Mouse (Mus musculus) cerebellum, postnatal 14 days (tissue): ENCODE measurements around the gene Ddx55.
A peak's percentile ranks its signal among the peaks of the same experiment; 100 is the strongest.

Source experiments
- DNase-seq, 2 experiments: peaks; one replicate each; pipeline ENCODE4 v3.0.0; 2021; ENCODE audit warnings: mixed read lengths in 2 of 2

The Ddx55 gene

GRCm38 (mm10) chr5:124552558-124553307 lies at the start of gene Ddx55:
TSS of gene Ddx55 (plus strand) at chr5:124552864.
- DNase-seq = peak; percentile 93 to 94

GRCm38 (mm10) chr5:124503742-124504141 lies 48.9 kb upstream of the Ddx55 start:
- DNase-seq = no peak

- DNase-seq = no peak
Observed at GRCm38 (mm10) chr5:124505235-124505634, 47.4 kb upstream of the Ddx55 start.

GRCm38 (mm10) chr5:124506731-124507359 lies 45.8 kb upstream of the Ddx55 start:
- DNase-seq = no peak

GRCm38 (mm10) chr5:124509200-124509599 lies 43.5 kb upstream of the Ddx55 start:
- no peak for DNase-seq

- DNase-seq = no peak
Observed at GRCm38 (mm10) chr5:124509742-124510237, 42.9 kb upstream of the Ddx55 start.

- DNase-seq = no peak
Observed at GRCm38 (mm10) chr5:124510536-124511050, 42.1 kb upstream of the Ddx55 start.

GRCm38 (mm10) chr5:124515789-124516188 lies 36.9 kb upstream of the Ddx55 start:
- DNase-seq = no peak

GRCm38 (mm10) chr5:124518648-124519047 lies 34.0 kb upstream of the Ddx55 start:
- no peak for DNase-seq

- no peak for DNase-seq
Observed at GRCm38 (mm10) chr5:124521588-124521987, 31.1 kb upstream of the Ddx55 start.

GRCm38 (mm10) chr5:124523032-124523431 lies 29.6 kb upstream of the Ddx55 start:
- no peak for DNase-seq

GRCm38 (mm10) chr5:124524943-124525342 lies 27.7 kb upstream of the Ddx55 start:
- no peak for DNase-seq

GRCm38 (mm10) chr5:124528351-124528750 lies 24.3 kb upstream of the Ddx55 start:
- no peak for DNase-seq

- DNase-seq = no peak
Observed at GRCm38 (mm10) chr5:124528791-124529190, 23.9 kb upstream of the Ddx55 start.

GRCm38 (mm10) chr5:124529191-124529651 lies 23.4 kb upstream of the Ddx55 start:
- no peak for DNase-seq

GRCm38 (mm10) chr5:124529697-124530096 lies 23.0 kb upstream of the Ddx55 start:
- no peak for DNase-seq

- DNase-seq = peak; percentile 84 to 86
Observed at GRCm38 (mm10) chr5:124530655-124531582, 21.7 kb upstream of the Ddx55 start, which contains the start of gene Rilpl1. TSS of gene Rilpl1 (minus strand) at chr5:124531391.

- DNase-seq = no peak
Observed at GRCm38 (mm10) chr5:124531583-124531930, 21.1 kb upstream of the Ddx55 start.

- DNase-seq = no peak
Observed at GRCm38 (mm10) chr5:124532451-124532850, 20.2 kb upstream of the Ddx55 start.

GRCm38 (mm10) chr5:124535016-124535415 lies 17.6 kb upstream of the Ddx55 start:
- no peak for DNase-seq

- DNase-seq = peak; percentile 46 to 62
Observed at GRCm38 (mm10) chr5:124536776-124537175, 15.9 kb upstream of the Ddx55 start.
